8 mouse cellular contexts compared by ENCODE assay signal in the genomic region with DNA sequence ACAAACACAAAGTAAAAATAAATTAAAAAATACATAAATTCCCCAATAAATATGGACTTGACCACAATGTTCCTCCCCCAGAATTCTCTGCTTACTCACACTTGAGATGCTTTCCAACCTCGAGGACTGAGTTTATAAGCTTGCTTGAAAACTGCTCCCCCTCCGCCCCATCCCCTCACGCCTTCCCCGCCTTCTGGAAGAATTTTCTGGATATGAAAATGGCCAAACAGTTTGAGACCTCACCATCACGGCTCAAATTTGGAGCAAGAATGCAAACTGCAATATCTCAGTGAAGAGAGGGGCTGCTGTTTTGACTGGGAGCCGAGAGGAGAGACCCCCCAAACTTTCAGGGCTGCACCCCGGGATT. TPM values are rescaled to one million over a fixed set of nuclear protein-coding genes. Genes with fewer than 3 reads are reported as not detected.
DNase-seq lines count a peak whose midpoint lies in the region; ATAC-seq lines count a peak whose summit lies in the region.

No protein-coding gene starts in this region.

- H3K4me3 ChIP-seq in brown adipose tissue, adult 24 weeks (ENCODE audit: insufficient read depth, low read depth, low read length), result peak overlapping the region; percentile 68
- H3K4me3 ChIP-seq in hindbrain, embryonic 11.5 days (ENCODE audit: low read depth, low read length), result peak overlapping the region; percentile 50
- peak overlapping the region; percentile 56 for H3K4me3 ChIP-seq in midbrain, embryonic 13.5 days (replicated peaks)

- H3K9me3 ChIP-seq in hindbrain, embryonic 11.5 days (ENCODE audit: control insufficient read depth, low read length), result no peaks in the 10 kb centered on the region
- no peaks in the 10 kb centered on the region for H3K9me3 ChIP-seq in midbrain, embryonic 13.5 days

- H3K4me1 ChIP-seq in brown adipose tissue, adult 24 weeks (ENCODE audit: control insufficient read depth, insufficient read depth, insufficient read length, low read length), result peaks cover 5% of the 10 kb centered on the region
- 0 out of 2 replicates have a peak, but pooled peaks cover 3% of the 10 kb centered on the region for H3K4me1 ChIP-seq in hindbrain, embryonic 11.5 days (replicated peaks; ENCODE audit: control insufficient read depth, insufficient read depth, low read length)
- peaks cover 15% of the 10 kb centered on the region for H3K4me1 ChIP-seq in midbrain, embryonic 13.5 days (replicated peaks)

- intact Hi-C loops in left cerebral cortex, postnatal 36 days (cut with DNase I), result no loop called here

- no peak for ATAC-seq in hindbrain, embryonic 11.5 days (ENCODE audit: low FRiP score)
- no peak for ATAC-seq in midbrain, embryonic 13.5 days

- peak; percentile 43 for DNase-seq in kidney, postnatal 10 days
- no peak for DNase-seq in kidney, adult 8-10 months
- no peak for DNase-seq in hindbrain, embryonic 11.5 days (ENCODE audit: low spot score)
- DNase-seq in left cerebral cortex, postnatal 36 days (ENCODE audit: low spot score in 2 of 2), result no peak
- DNase-seq in right cerebral cortex, adult 2 months (ENCODE audit: low spot score in 2 of 2), result no peak
- DNase-seq in urinary bladder, postnatal 10 days (ENCODE audit: low spot score), result no peak

- 2% methylated on average over 7 of the region's 7 CpGs for WGBS in hindbrain, embryonic 11.5 days
- 2% methylated on average over 7 of the region's 7 CpGs for WGBS in midbrain, embryonic 13.5 days

- H3K27me3 ChIP-seq in hindbrain, embryonic 11.5 days (ENCODE audit: control insufficient read depth, insufficient read depth, low read length), result no peaks in the 10 kb centered on the region
- H3K27me3 ChIP-seq in midbrain, embryonic 13.5 days, result no peaks in the 10 kb centered on the region

- peak overlapping the region; percentile 58 for H3K9ac ChIP-seq in hindbrain, embryonic 11.5 days (ENCODE audit: low read depth, low read length)
- H3K9ac ChIP-seq in midbrain, embryonic 13.5 days (replicated peaks), result peak overlapping the region; percentile 62

- peak overlapping the region; percentile 59 for H3K4me2 ChIP-seq in hindbrain, embryonic 11.5 days (replicated peaks; ENCODE audit: low read depth, low read length)
- peak overlapping the region; percentile 69 for H3K4me2 ChIP-seq in midbrain, embryonic 13.5 days (replicated peaks)

- H3K36me3 ChIP-seq in hindbrain, embryonic 11.5 days (ENCODE audit: control insufficient read depth, insufficient read depth, low read length), result no peaks in the 10 kb centered on the region
- H3K36me3 ChIP-seq in midbrain, embryonic 13.5 days, result no peaks in the 10 kb centered on the region

- H3K27ac ChIP-seq in brown adipose tissue, adult 24 weeks (replicated peaks; ENCODE audit: low read depth, low read length), result peak overlapping the region; percentile 92
- peak overlapping the region; percentile 80 for H3K27ac ChIP-seq in hindbrain, embryonic 11.5 days (ENCODE audit: low read depth, low read length)
- H3K27ac ChIP-seq in midbrain, embryonic 13.5 days, result peak overlapping the region; percentile 90

RNA-seq across cellular contexts. Expression of gene Ubc, which starts 14.5 kb away (rescaled TPM):
- polyA plus RNA-seq in brown adipose tissue, adult 24 weeks (2012; ENCODE audit: insufficient read depth, insufficient read length, missing spikeins), result 692 and 1,079 TPM in 2 replicates
- 1,074 and 1,099 TPM in 2 replicates for polyA plus RNA-seq in hindbrain, embryonic 11.5 days (2014; fragmentation: Nextera tagmentation; extraction: Ambion mirVana)
- 1,275 and 1,322 TPM in 2 replicates for polyA plus RNA-seq in midbrain, embryonic 13.5 days (2015; fragmentation: Nextera tagmentation; extraction: Ambion mirVana)
- 100 to 1,000 TPM; 817 to 877 TPM for total RNA-seq in left cerebral cortex, postnatal 36 days (2021)

RNA-seq across cellular contexts. Expression of gene Gm10382, which starts 15.4 kb away (rescaled TPM):
- not detected in 2 replicates for polyA plus RNA-seq in brown adipose tissue, adult 24 weeks (2012; ENCODE audit: insufficient read depth, insufficient read length, missing spikeins)
- 0.59 TPM in 1 of 2 replicates, not detected in the other for polyA plus RNA-seq in hindbrain, embryonic 11.5 days (2014; fragmentation: Nextera tagmentation; extraction: Ambion mirVana)
- 0.39 and 0.89 TPM in 2 replicates for polyA plus RNA-seq in midbrain, embryonic 13.5 days (2015; fragmentation: Nextera tagmentation; extraction: Ambion mirVana)
- under 1 TPM in 1 of 2 experiments, not detected in 1; 0.32 TPM for total RNA-seq in left cerebral cortex, postnatal 36 days (2021)

RNA-seq across cellular contexts. Expression of gene Dhx37, which starts 29.4 kb away (rescaled TPM):
- polyA plus RNA-seq in brown adipose tissue, adult 24 weeks (2012; ENCODE audit: insufficient read depth, insufficient read length, missing spikeins), result 5.0 and 16.9 TPM in 2 replicates
- polyA plus RNA-seq in hindbrain, embryonic 11.5 days (2014; fragmentation: Nextera tagmentation; extraction: Ambion mirVana), result 10.4 and 12.5 TPM in 2 replicates
- 12.1 and 13.2 TPM in 2 replicates for polyA plus RNA-seq in midbrain, embryonic 13.5 days (2015; fragmentation: Nextera tagmentation; extraction: Ambion mirVana)
- 10 to 100 TPM; 11.2 to 11.7 TPM for total RNA-seq in left cerebral cortex, postnatal 36 days (2021)

RNA-seq across cellular contexts. Expression of gene Bri3bp, which starts 36.8 kb away (rescaled TPM):
- 15.4 and 19.5 TPM in 2 replicates for polyA plus RNA-seq in brown adipose tissue, adult 24 weeks (2012; ENCODE audit: insufficient read depth, insufficient read length, missing spikeins)
- 30.1 and 30.8 TPM in 2 replicates for polyA plus RNA-seq in hindbrain, embryonic 11.5 days (2014; fragmentation: Nextera tagmentation; extraction: Ambion mirVana)
- 28.2 and 29.6 TPM in 2 replicates for polyA plus RNA-seq in midbrain, embryonic 13.5 days (2015; fragmentation: Nextera tagmentation; extraction: Ambion mirVana)
- total RNA-seq in left cerebral cortex, postnatal 36 days (2021), result 100 to 1,000 TPM in 1 of 2 experiments, 10 to 100 TPM in 1; 91.6 to 102 TPM
